In genomic region chr11:59614120-59614519, GRCm38 (mm10) we compare ENCODE assay signal across 8 mouse cellular contexts. TPM values are rescaled to one million over a fixed set of nuclear protein-coding genes. Genes with fewer than 3 reads are reported as not detected.
DNase-seq lines count a peak whose midpoint lies in the region; ATAC-seq lines count a peak whose summit lies in the region.

No protein-coding gene starts in this region.

- DNase-seq in adrenal gland, adult (ENCODE audit: inconsistent age in 2 of 2, low spot score in 1 of 2) = peak; percentile 15 to 61
- no peak for DNase-seq in adrenal gland, postnatal 4 days (ENCODE audit: low spot score in 2 of 2)
- DNase-seq in left cerebral cortex, adult 11 months (ENCODE audit: low spot score) = peak; percentile 29
- DNase-seq in left cerebral cortex, adult 8-10 months (ENCODE audit: low spot score in 2 of 2) = no peak
- peak; percentile 25 to 41 for DNase-seq in cerebellum, postnatal 36 days
- peak; percentile 52 to 68 for DNase-seq in left cerebral cortex, postnatal 14 days (ENCODE audit: low spot score in 2 of 2)
- DNase-seq in spleen, adult 12 weeks (ENCODE audit: low spot score) = no peak

- intact Hi-C loops in left cerebral cortex, postnatal 14 days (cut with DNase I) = loop anchor here (1.0 kb wide), 1 partner anchor 89 kb away; no protein-coding TSS in a partner anchor

- ATAC-seq in megakaryocyte-erythroid progenitor cell, adult 5-6 weeks (replicated peaks; ENCODE audit: low FRiP score, low TSS enrichment, poor library complexity, severe bottlenecking) = no peak

RNA-seq across cellular contexts. Expression of gene Olfr223, which starts 21.0 kb away (rescaled TPM):
- total RNA-seq in adrenal gland, postnatal 4 days (2021) = not detected
- not detected for total RNA-seq in left cerebral cortex, adult 8-10 months (2022)
- not detected for total RNA-seq in left cerebral cortex, postnatal 14 days (2021)
- total RNA-seq in megakaryocyte-erythroid progenitor cell, adult 5-6 weeks (2014; fragmentation: Nextera tagmentation) = not detected in 2 replicates
- total RNA-seq in megakaryocyte-erythroid progenitor cell, adult 5-6 weeks (2017) = not detected in 2 replicates

RNA-seq across cellular contexts. Expression of gene Olfr222, which starts 38.1 kb away (rescaled TPM):
- not detected for total RNA-seq in adrenal gland, postnatal 4 days (2021)
- not detected for total RNA-seq in left cerebral cortex, adult 8-10 months (2022)
- not detected for total RNA-seq in left cerebral cortex, postnatal 14 days (2021)
- total RNA-seq in megakaryocyte-erythroid progenitor cell, adult 5-6 weeks (2014; fragmentation: Nextera tagmentation) = not detected in 2 replicates
- not detected in 2 replicates for total RNA-seq in megakaryocyte-erythroid progenitor cell, adult 5-6 weeks (2017)

RNA-seq across cellular contexts. Expression of gene Mprip, which starts 47.0 kb away (rescaled TPM):
- total RNA-seq in adrenal gland, postnatal 4 days (2021) = 100 to 1,000 TPM; 235 to 240 TPM
- 100 to 1,000 TPM; 269 to 287 (median 277) TPM for total RNA-seq in left cerebral cortex, adult 8-10 months (2022)
- 100 to 1,000 TPM; 249 to 264 TPM for total RNA-seq in left cerebral cortex, postnatal 14 days (2021)
- 53.1 and 65.7 TPM in 2 replicates for total RNA-seq in megakaryocyte-erythroid progenitor cell, adult 5-6 weeks (2014; fragmentation: Nextera tagmentation)
- 71.1 and 75.5 TPM in 2 replicates for total RNA-seq in megakaryocyte-erythroid progenitor cell, adult 5-6 weeks (2017)

Comparison
In these comparisons a context has a peak if more than half of its experiments do, and no peak if none do; other contexts are left out.
1. DNase-seq: peak in adrenal gland, adult (2 of 2), left cerebral cortex, adult 11 months (single experiment), cerebellum, postnatal 36 days (2 of 2) and left cerebral cortex, postnatal 14 days (2 of 2); none in adrenal gland, postnatal 4 days (0 of 2), left cerebral cortex, adult 8-10 months (0 of 2) and spleen, adult 12 weeks (single experiment).